Mouse (Mus musculus) stomach, postnatal 0 days (tissue): ENCODE measurements around the gene Ulk4.

ENCODE experiments used
- CTCF ChIP-seq: IDR thresholded peaks from 2 replicates; pipeline ENCODE4 v1.5.1; 2016; ENCODE audit warnings: antibody characterized with exemption, low read depth, mild to moderate bottlenecking, moderate library complexity
- EP300 ChIP-seq: optimal IDR thresholded peaks from 2 replicates; pipeline ENCODE3; 2016; ENCODE audit warnings: antibody characterized with exemption

- TF ChIP-seq CTCF (no peak), EP300 (no peak)
Measured at GRCm38 (mm10) chr9:121011540-121011939, 265.5 kb downstream of the Ulk4 start.
